Mouse (Mus musculus) E14TG2a.4 (cell line): Measurements from ENCODE around the gene Sprtn.

Source experiments
- H3K27me3 ChIP-seq: 2 replicates; pipeline ENCODE4 v1.6.1; 2014; ENCODE audit warnings: low read length, control low read depth; ENCODE audit not compliant: insufficient read depth
- H3K36me3 ChIP-seq: 2 replicates; pipeline ENCODE4 v1.6.1; 2014; ENCODE audit warnings: low read length, control low read depth; ENCODE audit not compliant: insufficient read depth
- H3K4me1 ChIP-seq: replicated peaks from 2 replicates; pipeline ENCODE4 v1.6.1; 2014; ENCODE audit warnings: low read depth, low read length, control low read depth
- H3K4me3 ChIP-seq: replicated peaks from 2 replicates; pipeline ENCODE4 v1.5.1; 2014; ENCODE audit warnings: mild to moderate bottlenecking, low read length
- H3K9me3 ChIP-seq: 2 replicates; pipeline ENCODE4 v1.6.1; 2014; ENCODE audit warnings: low read length, control low read depth
- CTCF ChIP-seq: conservative IDR thresholded peaks from 2 replicates; pipeline ENCODE4 v1.5.1; 2014; ENCODE audit warnings: low read length
- NANOG ChIP-seq: IDR thresholded peaks from 2 replicates; pipeline ENCODE4 v1.6.1; 2014; ENCODE audit warnings: borderline replicate concordance, low read length, mixed read lengths
- POU5F1 ChIP-seq: IDR thresholded peaks from 2 replicates; pipeline ENCODE4 v1.6.1; 2014; ENCODE audit warnings: low read length, borderline replicate concordance

Sprtn gene

DNA sequence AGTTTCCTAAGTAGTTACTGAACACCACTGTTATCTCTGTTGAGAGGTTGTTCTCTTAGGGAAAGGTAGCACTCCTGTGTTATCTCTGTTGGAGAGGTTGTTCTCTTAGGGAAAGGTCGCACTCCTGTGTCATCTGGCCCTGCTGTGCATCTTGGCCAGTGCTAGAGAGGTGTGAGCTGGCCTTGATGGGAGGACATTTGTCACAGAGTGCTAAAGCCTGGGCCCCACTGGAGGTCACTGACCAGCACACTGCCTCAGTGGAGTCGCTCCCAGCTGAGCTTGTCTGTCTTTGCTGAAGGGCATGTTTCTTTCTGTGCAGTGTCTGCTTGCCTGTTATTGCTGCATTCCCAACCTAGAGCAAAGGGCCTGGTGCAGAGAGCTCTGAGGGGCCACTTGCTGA is 30.6 kb upstream of the Sprtn start:
- no peak overlapping the region for H3K4me3 ChIP-seq
- H3K36me3 ChIP-seq = peaks cover 62% of the 10 kb centered on the region
- peaks cover 77% of the 10 kb centered on the region for H3K4me1 ChIP-seq
- H3K27me3 ChIP-seq = no peaks in the 10 kb centered on the region
- H3K9me3 ChIP-seq = no peaks in the 10 kb centered on the region
- no peak for TF ChIP-seq NANOG
- no peak for TF ChIP-seq POU5F1
- TF ChIP-seq CTCF = no peak

DNA sequence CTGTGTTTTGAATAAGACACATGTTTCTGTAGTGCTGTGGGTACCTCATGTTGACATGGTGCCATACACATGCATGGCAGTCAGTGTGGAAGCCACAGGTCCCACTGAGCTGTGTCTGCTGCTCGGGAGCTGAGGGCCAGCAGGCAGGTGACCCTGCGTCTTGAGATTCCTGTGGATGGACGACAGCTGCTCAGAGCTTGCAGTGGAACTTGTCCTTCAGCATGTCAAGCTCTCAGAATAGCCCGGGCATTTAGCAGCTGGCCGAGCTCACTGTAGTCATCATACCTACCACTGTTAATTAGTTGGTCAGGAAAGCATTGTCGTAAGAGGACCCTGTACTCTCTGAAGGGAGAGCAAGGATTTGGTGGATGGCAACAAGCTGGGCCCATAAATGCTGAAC is 28.0 kb upstream of the Sprtn start:
- Histone ChIP-seq H3K9me3 (no peaks in the 10 kb centered on the region), H3K36me3 (peaks cover 88% of the 10 kb centered on the region), H3K4me3 (no peak overlapping the region), H3K27me3 (no peaks in the 10 kb centered on the region), H3K4me1 (peaks cover 88% of the 10 kb centered on the region)
- TF ChIP-seq NANOG (no peak), POU5F1 (no peak), CTCF (no peak)

DNA sequence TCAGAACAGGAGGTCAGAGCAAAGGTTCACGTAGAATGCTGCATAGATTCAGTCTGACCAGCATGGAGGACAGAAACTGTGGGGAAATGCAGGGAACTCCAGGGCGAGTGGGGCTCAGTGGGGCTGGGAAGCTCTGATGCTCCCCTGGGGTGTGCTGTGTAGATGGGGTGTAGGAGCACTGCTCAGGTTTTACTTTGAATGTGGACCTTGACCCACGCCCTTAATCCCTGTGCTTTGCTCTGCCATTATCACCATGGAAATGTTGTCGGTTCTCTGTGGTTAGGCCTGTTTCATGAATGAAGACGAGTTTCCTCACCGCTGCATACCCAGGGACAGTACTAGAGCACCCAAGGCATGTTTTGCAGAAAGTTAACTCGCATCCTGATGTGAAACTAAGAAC is 26.2 kb upstream of the Sprtn start:
- no peak for TF ChIP-seq NANOG
- TF ChIP-seq POU5F1 = no peak
- no peak for TF ChIP-seq CTCF
- Histone ChIP-seq H3K4me3 (no peak overlapping the region), H3K36me3 (peaks cover 88% of the 10 kb centered on the region), H3K27me3 (no peaks in the 10 kb centered on the region), H3K4me1 (peaks cover 71% of the 10 kb centered on the region), H3K9me3 (no peaks in the 10 kb centered on the region)

DNA sequence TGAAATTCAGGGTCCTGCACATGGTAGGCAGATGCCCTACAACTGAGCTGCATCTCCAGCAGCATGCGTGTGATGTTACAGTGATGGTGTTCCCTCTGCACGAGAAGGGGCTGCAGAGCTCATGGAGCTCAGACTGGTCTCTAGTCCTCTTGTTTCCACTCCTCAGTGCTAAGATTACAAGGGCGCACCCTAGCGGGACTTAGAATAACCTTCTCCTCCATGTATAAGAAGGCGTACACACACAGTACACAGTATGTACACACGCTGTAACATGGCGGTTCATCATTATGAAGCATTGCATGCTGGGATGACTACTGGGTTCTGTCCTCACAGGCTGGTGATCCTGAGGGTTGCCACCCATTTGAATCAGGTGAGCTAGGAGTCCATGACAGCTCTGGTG is 25.6 kb upstream of the Sprtn start:
- no peaks in the 10 kb centered on the region for H3K27me3 ChIP-seq
- H3K4me1 ChIP-seq = peaks cover 66% of the 10 kb centered on the region
- TF ChIP-seq NANOG (no peak), CTCF (peak; percentile 24; the same call in 1 of the 2 replicates)
- H3K36me3 ChIP-seq = peaks cover 89% of the 10 kb centered on the region
- H3K9me3 ChIP-seq = no peaks in the 10 kb centered on the region
- no peak overlapping the region for H3K4me3 ChIP-seq

DNA sequence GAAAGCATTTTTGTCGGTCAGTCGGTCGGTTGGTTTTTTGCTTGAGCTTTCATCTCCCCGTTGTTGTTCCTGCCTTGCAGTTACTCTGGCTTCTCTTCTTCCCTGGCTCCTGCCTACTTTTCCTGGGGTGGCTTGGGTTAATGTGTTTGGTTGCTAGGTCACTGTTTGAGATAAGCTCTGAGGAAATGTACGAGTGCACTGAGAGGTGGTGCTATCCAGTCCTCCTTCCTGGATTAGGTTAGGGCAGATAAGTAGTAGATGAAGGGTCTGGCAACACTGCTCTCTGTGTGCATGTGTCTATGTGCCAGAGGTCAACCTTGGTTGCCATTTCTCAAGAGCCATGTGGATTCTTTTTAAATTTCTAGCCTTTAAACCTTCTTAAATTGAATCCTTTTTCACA is 25.0 kb upstream of the Sprtn start:
- no peaks in the 10 kb centered on the region for H3K9me3 ChIP-seq
- H3K36me3 ChIP-seq = peaks cover 89% of the 10 kb centered on the region
- peaks cover 60% of the 10 kb centered on the region for H3K4me1 ChIP-seq
- H3K4me3 ChIP-seq = no peak overlapping the region
- no peak for TF ChIP-seq POU5F1
- TF ChIP-seq NANOG = no peak
- TF ChIP-seq CTCF = no peak
- H3K27me3 ChIP-seq = no peaks in the 10 kb centered on the region

DNA sequence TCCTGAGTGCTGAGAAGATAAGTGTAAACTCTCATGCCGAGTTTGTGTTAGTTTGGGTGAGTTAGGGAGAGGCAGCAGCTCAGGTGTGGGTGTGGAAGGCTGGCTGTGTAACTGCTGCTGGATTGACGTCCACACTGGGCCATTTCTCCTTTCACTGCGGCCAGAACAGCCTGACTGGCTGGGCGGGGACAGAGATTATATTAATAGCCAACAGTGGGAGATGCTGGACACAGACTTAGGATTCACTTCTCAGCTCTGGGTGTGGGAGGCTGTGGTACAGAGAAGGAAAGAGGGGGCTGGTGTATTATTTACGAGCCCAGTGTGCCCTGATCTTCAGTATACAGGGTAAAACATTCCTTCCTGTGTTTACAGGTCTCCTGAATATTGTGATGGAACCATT is 19.5 kb upstream of the Sprtn start:
- Histone ChIP-seq H3K27me3 (no peaks in the 10 kb centered on the region), H3K36me3 (peaks cover 98% of the 10 kb centered on the region), H3K9me3 (no peaks in the 10 kb centered on the region), H3K4me3 (no peak overlapping the region), H3K4me1 (peaks cover 14% of the 10 kb centered on the region)
- no peak for TF ChIP-seq NANOG
- TF ChIP-seq POU5F1 = no peak
- no peak for TF ChIP-seq CTCF

DNA sequence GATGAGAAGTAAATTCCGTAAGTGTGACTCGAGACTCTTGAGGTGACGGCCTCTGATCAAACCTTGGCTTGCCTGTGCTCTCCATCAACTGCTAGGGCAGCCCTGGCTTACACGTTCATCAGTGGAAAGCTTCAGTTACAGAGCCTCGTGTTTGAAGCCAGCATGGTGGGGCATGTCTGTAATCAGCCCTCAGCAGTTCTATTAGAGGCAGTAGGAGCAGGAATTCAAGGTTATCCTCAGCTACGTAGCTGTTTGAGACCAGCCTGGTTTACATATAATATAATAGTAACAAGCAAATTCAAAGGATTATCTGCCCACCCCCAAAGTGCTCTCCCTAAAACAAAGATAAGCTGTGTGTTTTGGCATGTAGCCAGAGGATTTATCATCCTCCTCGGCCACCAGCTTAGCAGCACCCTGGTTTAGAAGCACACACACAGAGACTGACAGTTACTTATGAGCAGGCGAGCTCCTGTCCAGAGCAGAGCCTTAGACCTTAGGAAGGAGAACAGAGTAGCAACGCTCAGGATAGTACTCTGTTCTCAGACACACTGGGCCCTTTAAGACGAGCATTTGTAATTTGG is 18.6 kb upstream of the Sprtn start:
- TF ChIP-seq POU5F1 = no peak
- TF ChIP-seq NANOG = no peak
- TF ChIP-seq CTCF = no peak
- H3K36me3 ChIP-seq = peaks cover 98% of the 10 kb centered on the region
- H3K4me3 ChIP-seq = no peak overlapping the region
- peaks cover 7% of the 10 kb centered on the region for H3K4me1 ChIP-seq
- no peaks in the 10 kb centered on the region for H3K9me3 ChIP-seq
- H3K27me3 ChIP-seq = no peaks in the 10 kb centered on the region

DNA sequence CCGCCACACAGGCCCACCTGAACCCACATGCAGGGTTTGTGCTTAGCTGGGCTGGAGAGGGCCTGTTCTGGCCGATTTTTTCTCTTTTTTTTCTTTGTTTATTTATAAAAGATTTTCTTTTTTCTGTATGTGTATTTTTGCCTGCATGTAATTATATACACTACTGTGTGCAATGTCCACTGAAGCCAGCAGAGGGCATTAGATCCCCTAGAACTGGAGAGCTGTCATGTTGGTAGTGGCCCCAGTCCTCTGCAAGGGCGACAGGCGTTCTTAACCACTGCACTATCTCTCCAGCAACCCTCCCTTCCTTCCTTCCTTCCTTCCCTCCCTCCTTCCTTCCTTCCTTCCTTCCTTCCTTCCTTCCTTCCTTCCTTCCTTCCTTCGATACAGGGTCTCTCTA is 9.3 kb upstream of the Sprtn start:
- Histone ChIP-seq H3K27me3 (no peaks in the 10 kb centered on the region), H3K4me1 (no peaks in the 10 kb centered on the region), H3K4me3 (no peak overlapping the region), H3K36me3 (peaks cover 97% of the 10 kb centered on the region), H3K9me3 (no peaks in the 10 kb centered on the region)
- TF ChIP-seq NANOG = no peak
- TF ChIP-seq CTCF = peak; percentile 79

DNA sequence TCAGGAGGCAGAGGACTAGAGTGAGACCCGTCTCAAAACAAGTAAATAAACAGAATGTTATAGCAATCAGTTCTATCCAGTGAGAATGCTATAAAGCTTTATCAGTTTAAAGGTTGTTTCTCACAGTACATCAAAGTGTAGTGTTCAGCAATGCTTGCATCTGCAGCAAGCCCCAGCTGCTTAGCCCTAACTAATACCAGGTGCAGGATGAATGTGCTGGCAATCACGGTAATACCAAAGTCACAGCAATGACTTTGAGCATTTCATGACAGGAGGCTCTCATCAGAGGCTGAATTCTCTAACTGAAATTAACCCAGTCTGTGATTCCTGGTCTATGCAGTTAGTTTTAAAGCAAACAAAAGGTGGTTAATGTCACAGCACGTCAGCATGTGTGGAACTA is 5.1 kb upstream of the Sprtn start:
- Histone ChIP-seq H3K9me3 (no peaks in the 10 kb centered on the region), H3K36me3 (peaks cover 86% of the 10 kb centered on the region)
- TF ChIP-seq POU5F1 = no peak
- no peak for TF ChIP-seq CTCF

More for the DNA sequence above, 5.1 kb upstream of the Sprtn start:
- Histone ChIP-seq H3K4me1 (peaks cover 29% of the 10 kb centered on the region), H3K4me3 (no peak overlapping the region), H3K27me3 (no peaks in the 10 kb centered on the region)
